Mouse (Mus musculus): ENCODE data around the gene Grk5. TPM values are rescaled to one million over a fixed set of nuclear protein-coding genes. Genes with fewer than 3 reads are reported as not detected.
"Not testable (repeated sequence)": the region's sequence is repeated elsewhere in the genome, so short reads cannot be mapped to it uniquely, and the experiment has no call there.

The Grk5 gene
- polyA plus RNA-seq, 1 experiment from 2014 or later, result 2.3 TPM

DNA sequence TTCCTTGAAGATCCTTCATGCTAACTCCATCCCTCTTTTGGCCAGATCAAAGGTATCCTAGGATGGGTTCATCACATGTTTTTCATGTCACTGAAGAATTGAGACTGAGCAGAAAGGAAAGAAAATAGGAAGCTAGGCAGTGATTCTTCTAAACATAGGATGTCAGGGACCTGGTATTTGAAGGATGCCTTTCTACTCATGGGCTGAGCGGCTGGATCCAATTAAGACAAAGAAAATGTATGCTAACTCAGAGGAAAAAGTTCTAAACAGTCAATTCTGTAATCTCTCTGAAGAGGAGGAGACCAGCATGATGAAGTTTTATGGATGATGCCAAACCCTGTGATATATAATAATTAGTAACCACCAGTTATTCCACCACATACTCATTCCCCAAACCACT, 13.6 kb downstream of the Grk5 start:
- Histone ChIP-seq H3K27me3 (ENCODE audit: control insufficient read depth, insufficient read depth, low read depth, low read length) (no peaks in the 10 kb centered on the region), H3K9ac (ENCODE audit: low read depth, low read length) (no peak overlapping the region), H3K4me1 (ENCODE audit: control insufficient read depth, insufficient read depth, low read length) (no peaks in the 10 kb centered on the region), H3K4me3 (ENCODE audit: low read depth, low read length) (no peak overlapping the region), H3K27ac (ENCODE audit: low read length) (no peak overlapping the region), H3K9me3 (replicated peaks; ENCODE audit: control insufficient read depth, low read length, poor library complexity, severe bottlenecking) (no peaks in the 10 kb centered on the region), H3K4me2 (ENCODE audit: low read length) (no peak overlapping the region), H3K36me3 (ENCODE audit: control insufficient read depth, insufficient read depth, low read length) (no peaks in the 10 kb centered on the region)
- ATAC-seq, result no peak
- WGBS, result 89% methylated on average over 1 of the region's 1 CpGs

DNA sequence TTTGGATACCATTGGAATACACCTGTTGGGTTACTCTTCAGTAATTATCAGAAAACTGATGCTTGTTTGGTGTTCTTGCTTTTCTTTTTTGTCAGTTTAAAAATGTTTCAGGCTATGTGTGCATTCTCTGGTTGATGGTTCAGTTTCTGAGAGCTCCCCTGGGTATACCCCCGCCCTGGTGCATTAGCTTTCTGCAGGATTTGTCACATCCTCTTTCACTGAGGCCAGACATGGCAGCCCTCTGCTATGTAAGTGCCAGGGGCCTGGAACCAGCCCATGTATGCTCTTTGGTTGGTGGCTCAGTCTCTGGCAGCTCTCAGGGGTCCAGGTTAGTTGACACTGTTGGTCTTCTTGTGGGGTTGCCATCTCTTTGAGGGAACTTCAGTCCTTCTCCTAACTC, 14.4 kb downstream of the Grk5 start:
- H3K9ac ChIP-seq (ENCODE audit: low read depth, low read length), result no peak overlapping the region
- 96% methylated on average over 1 of the region's 1 CpGs for WGBS

DNA sequence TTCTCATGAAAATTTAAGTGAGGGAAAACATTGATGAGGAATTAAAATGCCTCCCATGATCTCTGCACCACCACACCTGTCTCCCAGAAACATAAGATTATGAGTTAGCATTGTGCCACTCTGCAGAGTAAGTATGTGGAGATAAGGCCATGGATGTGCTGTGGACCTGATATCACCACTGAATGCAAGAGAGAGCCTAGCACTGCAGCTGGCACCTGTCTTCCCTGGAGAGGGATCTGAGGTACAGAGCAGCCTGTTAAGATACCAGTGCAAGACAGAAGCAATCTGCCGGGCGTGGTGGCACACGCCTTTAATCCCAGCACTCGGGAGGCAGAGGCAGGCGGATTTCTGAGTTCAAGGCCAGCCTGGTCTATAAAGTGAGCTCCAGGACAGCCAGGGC, 15.9 kb downstream of the Grk5 start:
- Histone ChIP-seq H3K4me3 (ENCODE audit: low read depth, low read length) (no peak overlapping the region), H3K27me3 (ENCODE audit: control insufficient read depth, insufficient read depth, low read depth, low read length) (no peaks in the 10 kb centered on the region), H3K9me3 (replicated peaks; ENCODE audit: control insufficient read depth, low read length, poor library complexity, severe bottlenecking) (no peaks in the 10 kb centered on the region), H3K27ac (ENCODE audit: low read length) (no peak overlapping the region), H3K4me2 (ENCODE audit: low read length) (no peak overlapping the region), H3K36me3 (ENCODE audit: control insufficient read depth, insufficient read depth, low read length) (no peaks in the 10 kb centered on the region), H3K4me1 (ENCODE audit: control insufficient read depth, insufficient read depth, low read length) (no peaks in the 10 kb centered on the region), H3K9ac (ENCODE audit: low read depth, low read length) (no peak overlapping the region)
- no peak for ATAC-seq
- 98% methylated on average over 5 of the region's 5 CpGs for WGBS

More for the DNA sequence above, 14.4 kb downstream of the Grk5 start:
- ATAC-seq, result no peak
- Histone ChIP-seq H3K27ac (ENCODE audit: low read length) (no peak overlapping the region), H3K27me3 (ENCODE audit: control insufficient read depth, insufficient read depth, low read depth, low read length) (no peaks in the 10 kb centered on the region), H3K4me1 (ENCODE audit: control insufficient read depth, insufficient read depth, low read length) (no peaks in the 10 kb centered on the region), H3K4me2 (ENCODE audit: low read length) (no peak overlapping the region), H3K9me3 (replicated peaks; ENCODE audit: control insufficient read depth, low read length, poor library complexity, severe bottlenecking) (no peaks in the 10 kb centered on the region), H3K4me3 (ENCODE audit: low read depth, low read length) (no peak overlapping the region), H3K36me3 (ENCODE audit: control insufficient read depth, insufficient read depth, low read length) (no peaks in the 10 kb centered on the region)

DNA sequence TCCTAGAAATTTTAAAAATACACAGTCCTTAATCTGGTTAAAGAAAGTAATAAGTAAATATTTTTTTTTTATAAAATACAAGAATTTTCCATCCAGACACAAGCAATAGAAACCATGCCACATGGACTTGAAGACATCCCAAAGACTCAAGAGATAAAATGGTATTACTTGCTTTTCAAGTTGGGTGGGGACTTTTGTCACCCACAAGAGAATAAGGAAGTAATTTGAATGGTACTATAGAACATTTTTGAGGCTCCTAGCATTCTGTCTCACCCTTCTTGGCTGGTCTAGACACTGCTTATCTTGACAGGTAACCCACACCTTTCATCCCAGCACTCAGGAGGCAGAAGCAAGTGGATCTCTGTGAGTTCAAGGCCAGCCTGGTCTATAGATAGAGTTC, 20.8 kb downstream of the Grk5 start:
- no peaks in the 10 kb centered on the region for H3K36me3 ChIP-seq (ENCODE audit: control insufficient read depth, insufficient read depth, low read length)
- no peaks in the 10 kb centered on the region for H3K27me3 ChIP-seq (ENCODE audit: control insufficient read depth, insufficient read depth, low read depth, low read length)
- H3K4me3 ChIP-seq (ENCODE audit: low read depth, low read length), result no peak overlapping the region
- H3K9ac ChIP-seq (ENCODE audit: low read depth, low read length), result no peak overlapping the region
- no peak overlapping the region for H3K4me2 ChIP-seq (ENCODE audit: low read length)
- no peaks in the 10 kb centered on the region for H3K9me3 ChIP-seq (replicated peaks; ENCODE audit: control insufficient read depth, low read length, poor library complexity, severe bottlenecking)
- H3K27ac ChIP-seq (ENCODE audit: low read length), result no peak overlapping the region
- no peak for ATAC-seq
- H3K4me1 ChIP-seq (ENCODE audit: control insufficient read depth, insufficient read depth, low read length), result no peaks in the 10 kb centered on the region

DNA sequence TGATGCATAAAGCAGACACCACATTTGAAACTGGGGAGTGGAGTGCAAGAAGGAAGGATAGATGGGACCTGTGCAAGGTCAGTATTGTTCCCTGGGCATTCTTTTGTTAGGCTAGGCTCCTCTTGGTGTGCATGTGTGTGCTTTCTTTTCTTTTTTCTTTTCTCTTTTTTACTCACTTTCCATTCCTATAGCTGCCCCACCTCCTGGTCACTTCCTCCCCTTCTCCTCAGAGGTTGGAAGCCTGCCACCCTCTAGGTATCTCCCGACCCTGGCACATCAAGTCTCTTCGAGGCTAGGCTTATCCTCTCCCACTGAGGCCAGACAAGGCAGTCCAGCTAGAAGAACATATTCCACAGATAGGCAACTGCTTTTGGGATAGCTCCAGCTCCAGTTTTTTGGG, 22.1 kb downstream of the Grk5 start:
- H3K27me3 ChIP-seq (ENCODE audit: control insufficient read depth, insufficient read depth, low read depth, low read length), result no peaks in the 10 kb centered on the region
- no peak overlapping the region for H3K9ac ChIP-seq (ENCODE audit: low read depth, low read length)
- no peaks in the 10 kb centered on the region for H3K4me1 ChIP-seq (ENCODE audit: control insufficient read depth, insufficient read depth, low read length)
- H3K4me3 ChIP-seq (ENCODE audit: low read depth, low read length), result no peak overlapping the region
- H3K9me3 ChIP-seq (replicated peaks; ENCODE audit: control insufficient read depth, low read length, poor library complexity, severe bottlenecking), result no peaks in the 10 kb centered on the region
- WGBS, result 78% methylated on average over 2 of the region's 2 CpGs
- no peak for ATAC-seq
- H3K4me2 ChIP-seq (ENCODE audit: low read length), result no peak overlapping the region
- H3K36me3 ChIP-seq (ENCODE audit: control insufficient read depth, insufficient read depth, low read length), result no peaks in the 10 kb centered on the region
- no peak overlapping the region for H3K27ac ChIP-seq (ENCODE audit: low read length)

DNA sequence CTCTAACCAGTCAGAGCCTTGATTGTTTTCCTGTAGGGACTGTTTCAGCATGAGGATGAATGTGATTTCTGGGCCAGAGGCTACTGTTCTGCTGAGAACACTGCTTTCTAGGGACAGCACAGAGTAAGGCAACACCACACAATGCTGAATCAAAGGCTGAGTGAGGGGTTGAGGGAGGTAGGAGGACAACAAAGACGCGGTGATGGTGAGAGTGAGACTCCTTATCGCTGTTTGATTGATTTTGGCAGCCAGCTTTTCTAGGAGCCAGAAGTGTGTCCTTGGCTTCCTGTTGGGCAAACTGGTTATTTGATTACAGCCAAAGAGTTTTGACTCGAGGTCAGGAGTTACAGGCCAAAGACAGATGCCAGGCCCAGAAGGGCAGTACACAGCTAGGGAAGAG, 25.7 kb downstream of the Grk5 start:
- H3K9me3 ChIP-seq (replicated peaks; ENCODE audit: control insufficient read depth, low read length, poor library complexity, severe bottlenecking), result no peaks in the 10 kb centered on the region
- H3K9ac ChIP-seq (ENCODE audit: low read depth, low read length), result no peak overlapping the region
- no peak overlapping the region for H3K4me3 ChIP-seq (ENCODE audit: low read depth, low read length)
- H3K4me1 ChIP-seq (ENCODE audit: control insufficient read depth, insufficient read depth, low read length), result no peaks in the 10 kb centered on the region
- no peak overlapping the region for H3K27ac ChIP-seq (ENCODE audit: low read length)
- WGBS, result 83% methylated on average over 4 of the region's 4 CpGs
- H3K4me2 ChIP-seq (ENCODE audit: low read length), result no peak overlapping the region
- no peak for ATAC-seq
- H3K27me3 ChIP-seq (ENCODE audit: control insufficient read depth, insufficient read depth, low read depth, low read length), result no peaks in the 10 kb centered on the region
- no peaks in the 10 kb centered on the region for H3K36me3 ChIP-seq (ENCODE audit: control insufficient read depth, insufficient read depth, low read length)

DNA sequence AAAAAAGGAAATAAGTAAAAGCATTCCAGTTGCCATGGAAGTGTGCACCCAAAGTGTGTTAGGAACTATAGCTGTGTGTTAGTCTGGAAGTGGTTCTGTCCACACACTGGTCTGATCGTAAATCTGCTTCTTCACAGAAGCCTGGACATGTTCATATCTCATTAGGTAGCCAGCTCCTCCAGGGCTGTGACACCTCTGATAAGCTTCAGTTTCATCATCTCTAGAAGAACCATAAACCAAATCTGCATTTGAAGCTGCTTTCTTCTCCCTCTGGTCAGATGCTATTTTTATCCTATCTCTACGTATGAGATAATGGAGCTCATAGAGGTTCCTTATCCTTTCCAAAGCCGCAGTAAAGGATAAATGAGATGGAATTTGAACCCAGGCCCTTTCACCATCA, 26.3 kb downstream of the Grk5 start:
- Histone ChIP-seq H3K27me3 (ENCODE audit: control insufficient read depth, insufficient read depth, low read depth, low read length) (no peaks in the 10 kb centered on the region), H3K4me3 (ENCODE audit: low read depth, low read length) (no peak overlapping the region), H3K9me3 (replicated peaks; ENCODE audit: control insufficient read depth, low read length, poor library complexity, severe bottlenecking) (no peaks in the 10 kb centered on the region), H3K27ac (ENCODE audit: low read length) (no peak overlapping the region), H3K9ac (ENCODE audit: low read depth, low read length) (no peak overlapping the region), H3K36me3 (ENCODE audit: control insufficient read depth, insufficient read depth, low read length) (no peaks in the 10 kb centered on the region), H3K4me1 (ENCODE audit: control insufficient read depth, insufficient read depth, low read length) (no peaks in the 10 kb centered on the region), H3K4me2 (ENCODE audit: low read length) (no peak overlapping the region)
- 87% methylated on average over 3 of the region's 3 CpGs for WGBS
- no peak for ATAC-seq

DNA sequence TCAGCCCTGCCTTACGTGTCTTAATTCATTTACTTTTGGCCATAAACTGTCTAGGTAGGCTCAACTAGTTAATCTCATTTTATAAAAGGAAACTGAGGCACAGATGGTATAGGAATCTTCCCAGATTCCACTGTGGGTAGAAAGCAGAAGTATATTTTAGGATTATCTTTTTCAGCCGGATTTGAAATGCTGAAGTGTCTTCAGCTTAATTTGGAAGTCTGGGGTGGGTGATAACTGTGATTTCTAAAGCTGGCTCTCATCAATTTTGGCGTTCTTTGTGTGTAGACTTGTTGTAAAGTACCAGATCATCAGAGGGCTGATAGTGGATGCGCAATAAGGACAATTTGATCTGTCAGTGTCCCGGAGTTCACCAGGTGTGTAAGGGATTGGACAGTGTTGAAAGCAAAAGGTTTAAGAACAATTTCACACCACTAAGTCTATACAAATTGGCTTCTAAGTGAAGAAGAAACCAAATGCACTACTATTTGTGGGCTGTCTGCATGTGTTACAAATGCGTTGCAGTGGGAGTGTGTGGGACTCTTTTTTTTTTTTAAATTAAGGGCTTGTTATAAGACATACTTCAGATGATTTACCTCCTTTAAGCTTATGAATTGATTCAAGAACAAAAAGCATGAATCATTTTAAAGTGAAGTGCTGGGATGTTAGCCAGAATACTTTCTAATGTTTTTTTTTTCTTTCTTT, 27.5 kb downstream of the Grk5 start:
- no peak for ATAC-seq
- Histone ChIP-seq H3K9me3 (replicated peaks; ENCODE audit: control insufficient read depth, low read length, poor library complexity, severe bottlenecking) (no peaks in the 10 kb centered on the region), H3K36me3 (ENCODE audit: control insufficient read depth, insufficient read depth, low read length) (no peaks in the 10 kb centered on the region), H3K4me3 (ENCODE audit: low read depth, low read length) (no peak overlapping the region), H3K27me3 (ENCODE audit: control insufficient read depth, insufficient read depth, low read depth, low read length) (no peaks in the 10 kb centered on the region), H3K9ac (ENCODE audit: low read depth, low read length) (no peak overlapping the region), H3K4me1 (ENCODE audit: control insufficient read depth, insufficient read depth, low read length) (no peaks in the 10 kb centered on the region), H3K27ac (ENCODE audit: low read length) (no peak overlapping the region), H3K4me2 (ENCODE audit: low read length) (no peak overlapping the region)
- WGBS, result 91% methylated on average over 6 of the region's 6 CpGs

DNA sequence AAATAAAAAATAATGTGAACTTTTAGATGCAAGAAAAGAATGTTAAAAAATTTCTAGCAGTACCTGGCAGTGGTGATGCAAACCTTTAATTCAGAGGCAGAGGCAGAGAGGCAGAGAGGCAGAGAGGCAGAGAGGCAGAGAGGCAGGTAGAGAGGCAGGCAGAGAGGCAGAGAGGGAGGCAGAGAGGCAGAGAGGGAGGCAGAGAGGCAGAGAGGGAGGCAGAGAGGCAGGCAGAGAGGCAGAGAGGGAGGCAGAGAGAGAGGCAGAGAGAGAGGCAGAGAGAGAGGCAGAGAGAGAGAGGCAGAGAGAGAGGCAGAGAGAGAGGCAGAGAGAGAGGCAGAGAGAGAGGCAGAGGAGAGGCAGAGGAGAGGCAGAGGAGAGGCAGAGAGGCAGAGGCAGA, 35.0 kb downstream of the Grk5 start:
- not testable (repeated sequence) for H3K36me3 ChIP-seq (ENCODE audit: control insufficient read depth, insufficient read depth, low read length); H3K27ac ChIP-seq (ENCODE audit: low read length); H3K4me2 ChIP-seq (ENCODE audit: low read length); H3K27me3 ChIP-seq (ENCODE audit: control insufficient read depth, insufficient read depth, low read depth, low read length); H3K4me3 ChIP-seq (ENCODE audit: low read depth, low read length); H3K9ac ChIP-seq (ENCODE audit: low read depth, low read length); ATAC-seq; H3K4me1 ChIP-seq (ENCODE audit: control insufficient read depth, insufficient read depth, low read length); H3K9me3 ChIP-seq (replicated peaks; ENCODE audit: control insufficient read depth, low read length, poor library complexity, severe bottlenecking)
